Mouse (Mus musculus) brain, adult 10 weeks (tissue): ENCODE measurements around the gene Mcts1. TPM values are rescaled to one million over a fixed set of nuclear protein-coding genes. Genes with fewer than 3 reads are reported as not detected.

Experiments used
- polyA plus RNA-seq: library from polyadenylated mRNA; stranded (reverse); fragments of 350-450 nt; fragmentation: Illumina TruSeq; extraction: RNeasy Lipid Tissue Mini Kit (QIAGEN cat#74804); gene quantifications from one replicate; pipeline ENCODE4 v1.2.3, GENCODE M21; 2015; ENCODE audit warnings: low read depth, low replicate concordance

Gene Mcts1
- polyA plus RNA-seq, result 140 TPM

DNA sequence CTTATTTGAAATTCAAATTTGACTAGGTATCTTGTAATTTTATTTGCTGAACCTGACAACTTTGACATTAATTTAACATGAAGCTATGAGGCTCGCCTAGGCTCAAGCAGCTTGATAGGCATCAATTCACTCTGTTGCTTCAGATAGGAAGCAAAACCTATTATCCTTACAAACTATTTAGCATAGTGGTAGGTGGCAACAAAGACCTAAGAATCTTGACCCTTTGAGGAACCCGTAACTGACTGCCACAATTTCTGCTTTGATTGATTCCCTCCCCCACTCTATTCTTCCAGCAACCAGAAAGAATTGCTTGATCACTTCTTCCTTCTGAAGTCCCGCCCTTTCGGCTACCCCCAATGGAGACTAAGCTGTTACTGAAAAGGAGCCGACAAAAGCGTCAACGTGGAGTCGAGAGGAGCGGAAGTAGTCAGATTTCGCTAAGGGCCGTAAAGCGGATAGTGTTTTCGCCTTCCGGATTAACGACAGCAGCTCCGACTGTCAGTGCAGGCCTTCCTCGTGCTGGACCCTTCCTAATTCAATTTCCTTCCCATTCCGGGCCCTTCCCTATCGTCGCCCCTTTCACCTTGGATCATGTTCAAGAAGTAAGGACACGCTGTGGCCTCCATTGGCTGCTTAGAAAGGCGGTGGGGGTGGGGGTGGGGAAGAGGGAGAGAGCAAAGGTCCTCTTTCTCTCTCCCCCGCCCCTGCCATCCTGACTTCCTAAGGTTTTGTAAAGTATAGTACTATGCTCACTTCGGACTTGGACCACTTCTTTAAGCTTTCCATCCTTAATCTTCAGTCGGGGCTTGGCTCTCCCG, at the start of gene Mcts1:
Mcts1 (plus strand) TSS at position 402 of the 818 bp plus-strand sequence.

DNA sequence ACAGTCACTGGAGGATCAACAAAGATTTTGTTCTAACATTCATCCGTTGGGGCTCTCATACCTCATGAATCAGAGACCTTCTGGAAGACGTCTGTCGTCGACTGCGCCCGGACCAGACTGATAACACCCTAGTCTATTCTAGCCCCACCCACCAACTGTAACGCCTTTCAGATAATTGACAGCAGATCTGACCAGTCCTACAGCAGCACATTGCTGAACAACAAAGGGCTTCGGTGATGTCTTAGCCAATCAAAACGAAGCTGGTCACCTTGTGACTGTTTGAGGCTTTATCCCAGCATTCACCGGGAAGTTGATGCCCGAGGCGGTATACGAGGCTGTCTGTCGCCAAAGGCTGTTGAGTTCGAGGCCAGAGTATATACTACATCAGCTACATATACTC, 24.3 kb upstream of the Mcts1 start, which contains the start of gene Cul4b:
Cul4b (minus strand) TSS at position 119 of the 400 bp plus-strand sequence.

DNA sequence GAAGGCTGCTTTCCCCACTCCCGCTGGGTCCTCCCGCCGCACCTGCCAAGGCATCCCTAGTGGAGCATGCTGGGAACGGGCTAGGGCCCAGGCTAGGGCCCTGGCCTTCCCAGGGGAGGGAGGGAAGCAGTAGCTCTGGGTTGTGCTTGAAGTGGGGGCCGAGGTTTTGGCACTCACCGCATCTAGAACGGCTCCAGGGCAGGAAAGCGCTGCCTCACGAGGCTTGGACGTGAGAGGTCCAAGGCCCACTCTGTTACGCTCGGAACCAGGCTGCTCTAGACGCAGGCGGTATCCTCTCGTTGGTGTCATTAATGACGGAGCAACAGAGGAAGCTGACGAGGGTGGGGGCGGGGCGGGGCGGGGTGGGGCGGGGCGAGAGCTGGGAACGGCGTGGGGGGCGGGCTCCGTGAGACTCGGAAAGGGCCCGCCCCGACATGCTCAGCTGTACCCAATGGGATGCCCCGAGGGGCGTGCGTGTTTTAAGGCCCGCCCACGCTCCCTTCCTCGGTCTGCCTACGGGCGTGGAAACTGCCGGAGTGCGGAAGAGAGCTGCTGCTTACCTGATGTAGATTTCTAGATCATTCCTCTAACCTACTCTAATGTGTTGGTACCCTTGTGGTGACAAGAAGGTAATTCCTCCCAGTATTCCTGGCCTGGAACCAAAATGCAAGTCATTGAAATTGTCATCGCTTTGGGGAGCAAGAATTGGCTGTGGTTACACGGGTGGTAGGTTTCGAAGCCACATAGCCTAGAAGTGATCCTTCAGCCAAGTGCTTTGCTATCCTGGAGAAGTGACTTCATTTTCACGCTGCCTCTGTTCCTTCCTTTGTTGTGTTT, 34.6 kb downstream of the Mcts1 start, which contains the start of gene C1galt1c1:
C1galt1c1 (minus strand) TSS at position 287 of the 837 bp plus-strand sequence.

Other genes starting within 250 kb of the Mcts1 start
- gene Lamp2, start 144.1 kb upstream of the Mcts1 start, polyA plus RNA-seq, result 103 TPM
- 33.9 TPM for gene Cul4b, start 24.4 kb upstream of the Mcts1 start, polyA plus RNA-seq
- gene C1galt1c1, start 34.5 kb downstream of the Mcts1 start, polyA plus RNA-seq, result 50.3 TPM
- gene 6030498E09Rik, start 172.1 kb downstream of the Mcts1 start, polyA plus RNA-seq, result not detected